In the genomic region with DNA sequence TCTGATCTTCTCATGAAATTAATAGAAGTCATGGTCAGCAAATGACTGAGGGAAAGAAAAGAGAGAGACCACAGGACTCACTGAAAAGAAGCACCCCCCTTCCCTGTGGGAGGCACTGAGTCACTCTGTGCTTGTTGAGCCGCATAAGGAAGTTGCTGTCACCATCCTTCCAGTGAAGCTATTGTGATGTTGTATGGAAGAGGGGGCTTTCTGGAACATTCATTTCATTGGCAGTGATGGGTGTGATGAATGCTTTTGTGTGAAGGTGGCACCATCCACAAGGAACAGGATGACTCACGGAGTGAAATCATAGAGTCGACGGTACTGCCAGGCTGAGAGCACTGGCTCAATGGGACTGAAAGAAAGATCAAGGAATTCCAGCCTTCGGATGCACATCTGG, we compare ENCODE assay signal across 14 mouse cellular contexts.
DNase-seq lines count a peak whose midpoint lies in the region.
"Had no signal": no experiment of that assay in that cellular context is flagged by ENCODE, and none has a peak within 500 bp of the region (broad histone marks: within the 10 kb centered on the region; RNA-seq: fewer than 3 reads in every experiment).

No protein-coding gene starts in this region.

- DNase-seq in heart, adult 11 months: peak; percentile 34
- no peak for DNase-seq in heart, postnatal 4 days
- DNase-seq in 3T3-L1 (ENCODE audit: low read depth, low spot score) (peak; percentile 68), NIH3T3 (ENCODE audit: low read depth) (peak; percentile 18)
- no peak for DNase-seq in kidney, postnatal 4 days
- no peak for DNase-seq in spleen, postnatal 10 days (ENCODE audit: low spot score in 2 of 2)
- DNase-seq: adrenal gland, postnatal 14 days; B cell, adult 2 months; cerebellum, adult 18-20 months; cerebellum, adult 9-10 months; cerebellum, postnatal 14 days; gastrocnemius, postnatal 25 days; heart, adult 2 months; heart, postnatal 14 days had no signal

Comparison
In these comparisons a context has a peak if more than half of its experiments do, and no peak if none do; other contexts are left out.
1. DNase-seq: peak in heart, adult 11 months (single experiment), 3T3-L1 (single experiment) and NIH3T3 (single experiment); none in heart, postnatal 4 days (single experiment), kidney, postnatal 4 days (0 of 2) and spleen, postnatal 10 days (0 of 2).